Mouse (Mus musculus) erythroblast, embryonic 14.5 days (primary cell): ENCODE data around the gene Robo2.

ENCODE experiments used
- GATA1 ChIP-seq: IDR thresholded peaks from 2 replicates; pipeline ENCODE4 v1.6.1; 2012; ENCODE audit warnings: low read length, inconsistent platforms, mixed read lengths
- TAL1 ChIP-seq: IDR thresholded peaks from 3 replicates; pipeline ENCODE4 v1.6.1; 2012; ENCODE audit warnings: low read length, inconsistent platforms, mixed read lengths

DNA sequence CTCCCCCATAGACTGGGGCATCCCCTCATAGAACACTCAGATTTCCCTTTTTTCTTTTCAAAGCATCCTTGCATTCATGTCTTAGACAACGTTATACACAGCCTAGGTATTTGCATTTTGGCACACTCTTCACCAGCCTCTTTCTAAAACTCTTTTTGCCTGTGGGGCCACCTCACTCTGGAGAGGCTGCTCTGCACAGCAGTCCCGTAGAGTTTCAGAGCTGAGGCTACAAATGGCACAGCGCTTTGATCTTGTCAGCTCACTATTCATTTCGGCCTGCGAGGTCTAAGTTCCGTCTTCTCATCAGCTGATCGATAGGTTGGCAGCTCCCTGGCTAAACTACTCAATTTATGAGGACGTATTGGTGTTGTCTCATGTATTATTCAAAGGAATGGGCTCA lies 123.7 kb downstream of the Robo2 start:
- TF ChIP-seq GATA1 (no peak), TAL1 (no peak)
